Mouse (Mus musculus): ENCODE results near the gene Mt3.
A peak's percentile ranks its signal among the peaks of the same experiment; 100 is the strongest.
"Not testable (repeated sequence)": the region's sequence is repeated elsewhere in the genome, so short reads cannot be mapped to it uniquely, and the experiment has no call there.

Mt3 gene

DNA sequence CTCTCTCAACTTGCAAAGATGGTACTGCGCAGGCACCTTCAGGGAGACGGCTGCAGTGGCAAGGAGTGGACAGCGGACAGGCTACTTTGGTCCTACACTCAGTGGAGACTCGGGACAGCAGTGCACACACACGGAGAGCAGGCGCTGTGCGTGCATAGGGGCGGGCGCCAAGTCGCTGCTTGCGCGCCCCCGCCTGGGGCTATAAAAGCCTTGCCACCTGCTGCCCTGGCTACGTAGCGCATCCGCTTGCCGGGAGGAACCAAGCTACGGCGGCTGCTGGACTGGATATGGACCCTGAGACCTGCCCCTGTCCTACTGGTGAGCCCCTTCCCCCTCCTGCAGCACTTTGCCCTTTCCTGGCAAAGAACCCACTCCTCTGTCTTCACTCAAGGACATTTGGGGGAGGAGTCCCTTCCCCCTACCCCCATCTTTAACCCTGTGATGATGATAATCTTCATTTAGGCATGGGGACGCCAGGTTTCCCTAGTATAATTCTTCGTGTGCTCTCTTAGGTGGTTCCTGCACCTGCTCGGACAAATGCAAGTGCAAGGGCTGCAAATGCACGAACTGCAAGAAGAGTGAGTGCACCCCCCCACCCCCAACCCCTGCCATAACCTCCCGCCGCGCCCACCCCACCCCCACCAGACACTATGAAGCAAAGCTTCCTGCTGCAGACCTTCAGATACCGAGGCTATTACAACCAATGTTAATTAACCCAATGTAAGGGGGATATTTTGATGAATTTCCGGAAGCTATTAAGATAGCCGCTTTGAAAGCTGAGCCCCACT lies at the start of gene Mt3:
TSS of gene Mt3 (plus strand) at position 95 of the 788 bp plus-strand sequence.
- DNase-seq = peak; percentile 89

DNA sequence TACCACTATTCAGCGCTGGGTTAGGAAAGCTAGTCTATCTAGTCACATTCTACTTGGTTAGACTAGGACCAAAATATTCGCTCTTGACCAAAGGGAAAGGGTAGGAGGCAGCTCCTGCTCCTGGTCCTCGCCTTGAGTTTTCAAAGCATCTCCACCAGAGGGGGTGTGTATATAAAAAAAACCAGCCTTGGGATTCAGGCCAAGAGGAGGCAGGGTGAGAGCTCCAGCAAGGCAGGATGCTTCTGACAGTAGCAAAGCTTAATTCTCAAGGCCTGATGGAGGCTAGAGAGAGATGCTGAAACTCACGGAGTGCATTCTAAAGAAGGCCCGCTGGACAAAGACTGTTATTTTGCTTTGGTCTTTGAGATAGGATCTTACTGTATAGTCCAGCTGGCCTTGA lies 48.3 kb upstream of the Mt3 start:
- DNase-seq = no peak

DNA sequence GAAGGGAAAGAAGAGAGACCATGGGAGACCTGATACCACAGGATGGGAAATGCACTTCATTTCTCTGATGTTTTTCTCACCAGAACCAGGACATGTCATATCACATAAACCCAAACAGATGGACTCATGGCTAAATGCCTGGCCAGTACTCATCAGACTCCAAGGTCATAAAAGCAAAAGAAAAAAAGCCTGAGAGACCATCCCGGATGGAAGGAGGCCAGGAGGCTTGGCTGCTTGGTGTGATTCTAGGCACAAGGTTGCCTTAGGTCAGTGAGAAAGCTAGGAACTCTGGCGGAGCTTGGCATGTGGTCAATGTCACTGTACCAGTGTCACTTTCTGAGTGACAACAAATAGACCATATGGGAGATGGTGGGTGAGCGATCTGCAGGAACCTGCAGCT lies 44.5 kb upstream of the Mt3 start:
- peak; percentile 18 for DNase-seq

DNA sequence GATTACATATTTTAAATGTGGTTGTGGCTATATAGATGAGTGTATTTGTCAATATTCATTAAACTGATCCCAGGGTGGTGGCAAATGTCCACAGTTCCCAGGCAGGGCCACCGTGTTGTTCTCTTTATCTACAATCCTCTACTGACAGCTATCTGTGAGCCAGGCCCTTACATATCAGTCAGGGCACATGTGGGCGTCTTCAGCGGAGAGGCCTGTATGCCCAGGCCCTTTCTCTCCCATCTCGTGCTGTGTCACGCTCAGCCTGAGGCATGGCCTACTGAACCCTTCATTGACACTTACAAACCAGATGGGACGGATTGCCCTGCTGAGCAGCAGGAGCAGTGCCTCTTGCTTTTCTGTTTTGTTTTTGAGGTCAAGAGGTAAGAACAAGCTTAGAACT lies 43.0 kb upstream of the Mt3 start:
- no peak for DNase-seq

DNA sequence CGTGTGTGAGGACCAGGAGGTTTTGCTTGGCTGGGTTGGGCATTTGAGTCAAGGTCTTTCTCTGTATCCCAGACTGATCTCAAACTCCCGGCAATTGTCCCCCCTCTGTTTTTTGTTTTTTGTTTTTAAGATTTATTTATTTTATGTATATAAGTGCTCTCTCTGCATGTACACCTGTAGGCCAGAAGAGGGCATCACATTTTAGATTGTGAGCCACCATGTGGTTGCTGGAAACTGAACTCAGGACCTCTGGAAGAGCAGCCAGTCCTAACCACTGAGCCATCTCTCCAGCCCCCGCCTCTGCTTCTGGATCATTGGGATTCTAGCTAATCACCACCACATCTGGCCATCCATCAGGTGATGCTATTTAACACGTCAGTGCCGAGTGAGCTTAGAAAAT lies 42.6 kb upstream of the Mt3 start:
- DNase-seq = no peak

DNA sequence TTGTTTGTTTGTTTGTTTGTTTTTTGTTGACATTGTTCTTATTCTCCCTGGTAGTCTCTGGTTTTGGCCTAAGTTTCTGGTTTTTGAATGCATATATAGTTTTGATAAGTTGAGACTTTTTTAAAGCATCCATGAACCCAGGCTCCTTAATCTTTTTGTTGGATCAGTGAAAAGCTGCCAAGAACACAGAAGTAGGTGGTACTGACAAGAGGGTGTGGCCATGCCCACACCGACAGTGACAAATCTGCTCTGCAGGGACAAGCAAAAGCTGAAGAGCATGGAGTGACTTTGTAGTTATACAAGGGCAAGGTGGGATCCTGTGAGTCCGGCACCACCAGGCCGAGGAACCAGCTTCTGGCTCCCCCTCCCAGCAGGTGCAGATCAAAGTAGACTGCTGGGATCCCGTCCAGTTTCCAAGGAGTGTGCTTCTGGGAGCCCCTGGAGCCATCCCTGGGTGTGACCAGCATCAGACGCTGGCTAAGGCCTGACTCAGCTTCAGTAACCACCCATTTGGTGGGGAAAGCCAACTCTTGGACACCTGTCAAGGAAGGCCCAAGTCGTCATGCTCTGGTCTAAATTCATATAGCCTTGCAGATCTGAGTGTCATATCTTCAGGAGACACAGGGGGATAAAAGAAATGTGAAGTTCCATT lies 41.8 kb upstream of the Mt3 start:
- no peak for DNase-seq

DNA sequence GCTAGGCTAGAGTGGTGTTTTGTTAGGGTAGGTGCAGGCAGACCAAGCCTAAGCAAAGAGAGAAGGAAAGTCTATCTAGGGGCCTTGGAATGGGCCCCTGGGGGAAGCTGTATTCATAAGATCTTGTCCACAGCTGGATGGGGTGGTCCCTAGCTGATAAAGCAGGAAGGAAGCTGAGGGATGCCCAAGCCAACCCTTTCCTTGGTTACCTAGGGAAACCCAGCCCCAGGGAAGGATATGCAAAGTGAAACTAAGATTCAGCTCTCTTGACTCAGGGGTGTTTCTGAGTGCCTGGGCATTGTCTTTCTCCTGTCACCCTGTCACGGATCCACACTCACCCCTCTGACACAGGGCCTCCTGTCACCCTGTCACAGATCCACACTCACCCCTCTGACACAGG lies 39.0 kb upstream of the Mt3 start:
- DNase-seq = no peak

DNA sequence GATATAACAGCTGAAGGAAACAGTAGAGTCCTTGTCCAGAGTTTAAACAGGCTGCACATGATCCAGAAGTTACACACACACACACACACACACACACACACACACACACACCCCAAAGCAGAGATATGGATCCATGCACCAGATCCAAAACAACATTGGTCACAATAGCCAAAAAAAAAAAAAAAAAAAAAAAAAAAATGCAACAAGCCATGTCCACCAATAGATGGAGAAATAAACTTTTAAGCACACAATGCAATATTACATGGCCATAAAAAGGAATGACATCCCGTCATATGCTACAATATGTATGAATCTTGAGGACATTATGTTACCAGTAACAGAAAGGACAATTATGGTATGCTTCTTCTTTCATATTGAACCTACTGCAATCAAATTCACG lies 38.4 kb upstream of the Mt3 start:
- DNase-seq = no peak

DNA sequence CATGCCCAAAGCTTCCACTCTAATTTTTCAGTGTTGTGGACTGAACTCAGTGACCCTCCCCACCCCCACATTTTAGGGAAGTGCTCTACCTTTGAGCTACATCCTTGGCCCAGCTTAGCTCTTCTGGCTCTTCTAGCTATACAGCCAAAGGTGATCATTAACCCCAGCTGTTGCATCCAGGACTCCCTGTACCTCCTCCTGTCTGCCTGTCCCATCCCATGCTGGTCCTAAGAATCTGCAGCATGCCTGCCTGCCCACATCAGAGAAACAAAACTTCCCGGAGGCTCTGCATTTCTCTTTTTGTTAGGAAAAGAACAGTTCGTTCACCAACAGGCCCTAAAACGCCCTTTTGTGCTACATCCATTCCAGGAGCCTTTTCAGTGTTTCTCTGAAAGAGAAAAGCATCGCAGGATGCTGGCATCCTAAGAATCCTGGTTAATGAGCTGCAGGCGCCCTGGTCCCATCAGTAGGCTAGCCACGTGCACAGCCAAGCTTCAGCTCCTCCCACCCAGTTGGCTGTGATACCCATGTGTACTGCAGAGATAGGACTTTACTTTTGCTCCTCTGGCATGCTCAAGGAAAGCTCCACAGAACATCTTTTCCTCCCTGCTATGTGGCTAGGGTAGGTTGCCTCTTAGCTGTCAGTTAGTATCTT lies 33.5 kb upstream of the Mt3 start:
- peak; percentile 48 for DNase-seq

DNA sequence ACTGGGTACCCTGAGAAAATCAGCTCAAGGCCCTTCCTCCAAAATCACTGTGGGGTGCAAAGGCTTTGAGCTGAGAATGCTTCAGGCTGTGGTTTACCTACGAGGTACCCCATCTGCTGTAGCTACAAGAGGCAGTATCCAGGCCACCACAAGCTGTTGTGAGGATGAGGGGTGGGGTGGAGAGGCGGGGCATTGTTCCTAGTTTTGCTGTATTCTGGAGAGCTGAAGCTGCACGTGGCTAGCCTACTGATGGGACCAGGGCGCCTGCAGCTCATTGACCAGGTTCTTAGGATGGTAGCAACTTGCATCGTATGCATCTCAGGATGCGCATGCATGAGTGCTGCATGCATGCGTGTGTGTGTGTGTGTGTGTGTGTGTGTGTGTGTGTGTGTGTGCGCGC lies 30.8 kb upstream of the Mt3 start:
- no peak for DNase-seq

DNA sequence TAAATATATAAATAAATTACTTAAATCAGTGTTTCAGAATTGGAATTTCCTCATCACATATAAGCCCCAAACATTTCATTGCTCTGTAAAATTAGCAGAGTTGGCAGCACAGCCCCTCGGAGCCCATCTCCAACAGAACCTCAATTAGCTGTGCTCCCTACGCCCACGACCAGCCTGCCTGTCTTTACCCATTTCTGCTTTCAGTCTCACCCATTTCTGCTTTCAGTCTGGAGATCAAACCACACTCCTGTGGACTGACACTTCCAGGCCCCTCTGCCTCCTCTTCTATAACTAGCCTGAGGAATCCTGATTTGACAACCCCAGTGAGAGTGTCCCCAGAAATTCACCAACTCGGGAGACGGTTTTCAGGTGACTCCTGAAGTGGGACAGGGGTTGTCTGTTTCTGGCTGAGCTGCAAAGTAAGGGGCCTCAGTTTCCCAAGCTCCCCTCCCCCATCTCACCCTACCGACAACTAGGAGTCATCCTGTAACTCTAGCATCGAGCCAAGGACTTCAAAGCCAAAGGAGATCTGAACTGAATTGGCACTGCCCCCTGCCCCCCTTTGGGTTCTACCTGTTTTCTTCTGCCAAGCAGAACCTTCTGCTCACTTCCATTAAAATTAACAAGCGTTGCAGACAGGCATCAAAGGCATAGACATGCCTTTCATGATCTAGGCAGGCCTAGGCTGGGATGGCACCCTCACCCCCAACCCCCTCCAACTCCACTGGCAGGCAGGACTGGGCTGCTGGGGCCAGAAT lies 29.5 kb upstream of the Mt3 start:
- DNase-seq = no peak

DNA sequence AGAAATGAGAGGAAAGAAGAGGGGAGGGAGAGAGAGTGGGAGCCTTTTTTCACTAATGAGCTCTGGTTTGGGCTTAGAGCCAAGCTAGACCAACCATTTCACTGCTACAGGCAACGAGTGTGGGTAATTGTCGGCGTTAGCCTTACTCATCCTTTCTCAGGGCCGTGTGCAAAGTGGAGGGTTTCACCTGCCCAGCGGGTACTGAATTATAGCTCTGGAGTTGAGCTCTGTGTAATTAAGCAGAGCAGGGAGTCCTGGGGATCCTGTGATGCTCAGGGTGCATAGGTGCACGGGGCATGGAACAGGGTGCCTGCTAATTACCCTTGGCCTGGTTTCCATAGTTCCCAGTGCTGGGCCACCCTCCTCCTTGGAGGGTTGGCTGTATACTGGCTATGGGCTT lies 24.7 kb upstream of the Mt3 start:
- no peak for DNase-seq

DNA sequence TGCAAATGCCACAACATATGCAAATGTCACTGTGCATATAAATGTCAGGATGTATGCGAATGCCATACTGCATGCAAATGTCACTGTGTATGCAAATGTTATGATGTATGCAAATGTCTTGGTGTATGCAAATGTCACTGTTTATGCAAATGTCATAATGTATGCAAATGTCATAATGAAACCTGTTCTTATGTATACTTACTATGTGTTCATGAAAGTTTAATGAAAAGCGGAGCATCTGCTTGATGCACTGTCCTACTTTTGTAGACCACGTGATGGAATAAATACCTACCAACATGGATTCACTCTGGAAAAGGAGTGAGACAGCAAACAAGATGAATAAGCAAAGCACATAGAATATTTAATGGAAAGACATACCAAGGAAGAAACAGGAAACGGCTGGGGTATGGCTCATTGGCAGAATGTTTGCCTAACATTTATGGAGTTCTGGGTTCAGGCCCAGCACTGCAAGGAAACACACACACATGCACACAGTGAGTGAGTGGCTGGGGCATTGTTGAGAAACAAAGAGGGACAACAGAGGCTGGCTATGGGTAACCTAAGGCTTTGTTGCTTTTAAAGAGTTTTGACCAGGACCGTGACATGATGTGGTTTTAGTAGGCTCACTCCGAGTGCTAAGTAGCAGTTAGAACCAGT lies 23.1 kb upstream of the Mt3 start:
- DNase-seq = no peak

DNA sequence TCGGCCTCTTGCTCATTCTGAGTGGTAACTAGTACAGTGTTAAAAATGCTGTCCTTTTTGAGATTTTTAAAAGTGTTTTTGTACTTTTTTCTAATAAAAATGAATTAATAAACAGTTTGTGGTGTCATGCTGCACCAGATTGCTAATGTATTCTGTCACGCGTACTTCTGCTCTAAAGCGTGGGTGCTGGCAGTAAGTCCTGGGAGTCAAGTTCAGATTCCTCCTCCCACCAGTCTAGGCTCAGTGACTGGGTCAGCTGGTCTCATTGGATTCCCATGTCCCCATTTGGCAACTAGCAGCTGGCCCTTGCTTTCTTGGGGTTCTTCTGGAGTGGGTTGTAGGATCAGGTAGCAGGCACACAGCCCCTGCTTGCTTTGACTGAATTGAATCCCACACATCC lies 22.3 kb upstream of the Mt3 start:
- no peak for DNase-seq

DNA sequence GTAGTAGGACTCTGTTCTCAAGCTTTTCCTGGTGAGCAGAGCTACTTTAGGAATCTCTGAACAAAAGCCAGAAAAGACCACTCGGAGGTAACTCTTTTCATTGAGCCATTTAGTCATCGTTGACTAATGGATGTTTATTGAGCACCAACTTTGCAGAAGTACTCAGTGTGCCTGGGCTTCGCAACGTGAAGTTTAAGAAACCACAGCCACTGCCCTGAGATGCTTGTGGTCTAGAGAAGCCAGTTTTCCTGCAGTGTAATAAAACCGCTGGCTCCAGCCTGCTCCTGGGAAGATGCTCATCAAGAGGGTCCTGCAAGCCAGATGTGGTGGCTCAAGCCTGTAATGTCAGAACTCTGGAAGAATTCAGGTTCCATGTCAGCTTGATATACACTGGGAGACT lies 20.3 kb upstream of the Mt3 start:
- no peak for DNase-seq

DNA sequence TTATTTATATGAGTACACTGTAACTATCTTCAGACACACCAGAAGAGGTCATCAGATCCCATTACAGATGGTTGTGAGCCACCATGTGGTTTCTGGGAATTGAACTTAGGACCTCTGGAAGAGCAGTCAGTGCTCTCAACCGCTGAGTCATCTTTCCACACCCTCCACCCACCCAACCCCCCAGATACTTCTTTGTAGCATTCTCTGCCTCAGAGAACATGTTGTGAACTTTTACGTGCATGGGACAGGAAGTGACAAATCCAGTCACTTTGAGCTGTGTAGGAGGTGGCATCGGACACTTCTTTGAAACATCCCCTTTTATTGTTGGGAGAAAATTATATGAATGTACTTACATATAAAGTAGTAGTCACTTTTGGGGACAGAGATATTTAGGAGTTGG lies 17.8 kb upstream of the Mt3 start:
- not testable (repeated sequence) for DNase-seq

DNA sequence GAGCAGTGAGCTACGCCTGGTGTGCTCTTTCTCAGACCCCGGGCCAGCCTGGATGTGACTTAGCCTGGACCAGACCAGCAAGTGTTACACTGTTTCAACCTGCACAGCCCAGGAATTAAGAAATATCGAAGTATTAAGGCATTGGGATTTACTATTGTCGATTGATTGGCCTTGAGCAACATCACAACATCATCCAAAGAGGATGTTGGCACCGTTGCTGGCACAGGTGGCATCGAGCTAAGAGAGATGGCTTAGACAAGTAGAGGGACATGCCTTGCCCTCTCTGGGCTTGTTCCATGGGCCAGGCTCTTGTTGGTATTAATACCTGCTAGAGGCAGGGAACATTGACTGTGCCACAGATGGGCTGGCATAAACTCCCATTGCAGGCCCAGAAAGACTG lies 16.9 kb upstream of the Mt3 start:
- DNase-seq = no peak

DNA sequence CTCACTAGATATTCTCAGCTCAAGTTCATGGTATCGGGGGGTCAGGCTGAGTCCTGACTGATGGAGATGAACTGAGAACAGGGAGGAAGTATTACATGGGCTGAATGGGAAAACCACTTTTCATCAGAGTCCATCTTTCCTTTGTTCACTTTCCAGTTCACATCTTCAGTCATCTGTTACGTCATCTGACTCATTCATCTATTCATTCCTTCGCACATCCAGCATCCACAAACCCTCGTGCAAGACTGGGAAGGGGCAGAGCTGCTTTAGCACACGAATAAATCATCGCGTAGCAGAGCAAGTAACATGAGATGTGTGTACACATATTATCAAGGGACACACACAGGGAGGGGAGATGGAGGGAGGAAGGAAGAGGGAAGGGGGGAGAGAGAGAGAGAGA lies 16.2 kb upstream of the Mt3 start:
- no peak for DNase-seq

DNA sequence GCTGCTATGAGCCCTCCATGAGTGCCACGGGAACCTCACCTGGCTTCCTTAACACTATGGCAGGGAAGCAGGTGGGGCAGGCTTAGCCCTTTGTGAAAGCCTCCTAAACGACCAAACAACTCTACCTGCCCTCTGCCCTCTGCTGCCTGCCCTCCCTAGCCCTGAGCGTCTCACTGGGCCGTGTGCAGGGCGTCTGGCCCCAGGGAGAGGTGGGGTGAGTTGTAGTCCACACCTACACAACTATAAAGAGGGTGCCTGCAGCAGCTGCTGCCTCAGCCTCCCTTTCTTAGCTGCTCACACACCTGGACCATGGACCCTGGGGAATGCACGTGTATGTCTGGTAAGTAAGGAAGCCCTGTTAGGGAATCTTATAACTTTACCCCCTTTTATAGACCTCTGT lies 15.5 kb upstream of the Mt3 start, which contains the start of gene Mt4:
TSS of gene Mt4 (plus strand) at position 265 of the 400 bp plus-strand sequence.
- DNase-seq = no peak

DNA sequence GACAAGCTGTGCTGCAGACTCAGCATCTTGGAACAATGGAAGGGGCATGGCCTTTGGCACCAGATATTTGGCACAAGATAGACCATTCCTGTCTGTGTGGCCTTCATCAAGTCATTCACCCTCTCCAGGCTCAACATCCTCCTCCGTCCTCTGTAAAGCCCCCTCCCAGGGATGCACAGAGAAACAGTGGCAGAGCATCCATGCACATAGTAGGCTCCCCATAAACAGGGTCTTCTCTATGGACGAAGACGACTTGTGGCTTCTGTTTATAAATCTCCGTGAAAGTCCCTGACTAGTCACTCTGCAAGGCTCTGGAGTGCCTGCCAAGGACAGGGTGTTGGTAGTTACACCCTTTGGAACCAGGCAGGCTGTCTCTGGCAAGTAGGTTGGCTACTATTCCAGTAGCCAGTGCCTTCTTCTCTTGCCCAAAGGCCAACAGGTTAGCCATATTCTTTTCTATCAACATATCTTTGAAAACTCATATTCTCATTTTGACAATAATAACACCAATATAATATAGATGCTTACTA lies 12.1 kb upstream of the Mt3 start:
- DNase-seq = no peak

DNA sequence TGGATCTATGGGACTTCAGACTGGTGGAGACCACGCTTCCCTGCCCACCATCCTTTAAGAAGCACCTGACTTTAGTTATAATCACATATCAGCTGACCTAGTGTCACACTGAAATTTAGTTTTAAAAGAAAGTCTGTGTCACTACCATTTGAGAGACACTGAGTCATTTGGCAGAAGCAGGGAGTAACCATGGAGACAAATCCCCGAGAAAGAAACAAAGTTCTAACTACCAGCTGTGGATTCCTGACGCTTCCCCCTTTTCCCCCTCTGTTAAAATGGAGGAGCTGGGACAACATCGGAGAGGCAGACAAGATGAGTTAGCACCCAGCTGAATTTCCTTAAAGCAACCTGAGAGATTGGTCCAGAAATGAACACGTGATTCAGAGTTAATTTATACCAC lies 4.2 kb upstream of the Mt3 start:
- no peak for DNase-seq

DNA sequence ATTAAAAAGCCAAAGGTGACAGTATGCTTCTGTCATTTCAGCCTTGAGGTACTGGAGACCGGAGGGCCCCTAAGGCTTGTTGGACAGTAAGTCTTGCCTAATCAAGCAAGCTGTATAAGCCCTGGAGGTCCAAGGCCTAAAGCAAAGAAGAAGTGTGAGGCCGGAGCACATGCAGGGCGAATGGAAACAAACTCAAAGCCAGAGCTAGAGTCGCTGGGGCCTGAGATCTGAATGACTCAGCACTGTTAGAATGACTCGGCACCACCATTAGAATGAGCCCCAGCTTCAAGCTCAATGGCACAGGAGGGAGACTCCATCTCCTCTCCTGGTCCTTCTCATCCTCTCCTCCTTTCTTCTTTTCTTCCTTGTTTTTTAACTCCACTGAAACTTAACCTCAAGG lies 1.5 kb upstream of the Mt3 start:
- DNase-seq = no peak

DNA sequence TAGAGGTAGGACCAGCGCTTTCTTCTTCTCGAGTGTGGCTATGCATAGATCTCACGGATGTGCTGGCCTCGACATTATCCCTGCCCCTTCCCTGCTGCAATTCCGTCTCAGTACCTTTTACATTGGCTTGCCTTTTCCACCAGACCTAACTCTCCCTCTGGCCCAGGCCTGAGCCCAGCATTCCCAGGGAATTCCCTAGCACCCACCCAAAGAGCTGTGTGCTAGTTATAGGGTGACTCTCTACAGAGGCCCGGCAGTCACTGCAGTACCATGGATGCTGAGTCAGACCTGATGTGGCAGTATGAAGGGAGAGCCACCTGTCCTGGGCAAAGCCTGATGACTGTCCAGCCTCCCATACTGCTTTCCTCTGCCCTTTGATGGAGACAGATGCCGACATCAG lies 1.0 kb downstream of the Mt3 start:
- peak; percentile 40 for DNase-seq

All from cerebellum, adult 11-12 months (tissue).